Mouse (Mus musculus) liver, adult (tissue): ENCODE measurements around the gene Abo.

ENCODE experiments used
- GATA4 ChIP-seq: IDR thresholded peaks from 2 replicates; pipeline ENCODE4 v1.6.1; 2014; ENCODE audit warnings: mild to moderate bottlenecking, low read length; ENCODE audit not compliant: insufficient replicate concordance

Gene Abo

GRCm38 (mm10) chr2:26864879-26865278 is at the start of gene Abo:
Gene Abo, minus strand, starts transcription at chr2:26864979.
- no peak for TF ChIP-seq GATA4

GRCm38 (mm10) chr2:26914148-26914941 is 49.6 kb upstream of the Abo start:
- no peak for TF ChIP-seq GATA4

DNA sequence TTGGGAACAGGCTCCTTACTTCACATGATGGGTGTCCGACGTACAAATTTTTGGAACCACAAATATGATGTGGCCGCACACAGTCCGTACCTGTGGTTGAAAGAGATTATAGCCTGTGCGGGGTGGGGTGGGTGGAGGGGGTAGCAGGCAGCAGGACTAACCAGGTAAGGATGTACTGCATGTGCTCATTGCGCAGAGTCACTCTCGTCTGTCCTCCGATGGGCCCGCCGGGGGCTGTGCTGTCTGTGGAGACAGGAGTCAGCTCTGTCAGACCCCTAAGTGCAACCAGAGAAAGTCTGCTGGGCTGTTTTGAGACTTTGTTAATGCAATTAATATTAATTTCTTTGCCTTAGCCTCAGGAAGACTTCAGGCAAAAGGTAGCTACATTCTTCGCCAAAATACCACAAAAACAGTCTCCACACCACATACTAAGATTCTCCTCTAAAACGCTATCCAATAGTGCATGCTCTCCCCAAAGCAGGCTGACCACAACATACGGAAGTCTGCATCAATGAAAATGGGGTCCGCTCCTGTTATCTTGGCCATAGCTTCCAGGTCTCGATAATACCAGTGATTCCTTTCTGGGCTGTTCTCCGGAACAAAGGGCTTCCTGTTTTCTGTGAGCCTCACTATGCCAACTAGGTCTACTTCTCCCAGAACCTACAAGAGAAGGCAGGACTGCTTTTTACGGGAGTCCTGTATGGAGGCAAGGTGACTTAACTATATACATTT is 48.8 kb upstream of the Abo start:
- TF ChIP-seq GATA4 = no peak

DNA sequence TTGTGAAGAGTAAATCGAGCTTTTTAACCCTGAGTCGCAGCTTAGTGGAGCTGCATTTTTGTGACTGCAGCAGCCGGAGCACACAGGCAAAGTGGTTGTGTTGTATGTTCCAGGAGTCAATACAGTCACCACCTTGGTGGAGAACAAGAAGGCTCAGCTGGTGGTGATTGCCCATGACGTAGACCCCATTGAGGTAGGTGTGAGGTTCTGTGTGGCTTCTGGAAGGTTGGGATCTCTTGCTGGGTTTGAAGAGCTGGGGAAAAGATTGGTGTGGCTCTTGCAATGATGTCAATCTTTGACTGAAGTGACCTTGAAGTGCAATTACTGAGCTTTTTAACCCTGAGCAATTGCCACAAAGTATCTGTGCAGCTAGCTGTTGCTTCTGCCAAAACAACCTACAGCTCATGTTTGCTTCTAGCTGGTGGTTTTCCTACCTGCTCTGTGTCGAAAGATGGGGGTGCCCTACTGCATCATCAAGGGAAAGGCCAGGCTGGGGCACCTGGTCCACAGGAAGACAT is 47.5 kb upstream of the Abo start:
- no peak for TF ChIP-seq GATA4

- TF ChIP-seq GATA4 = no peak
Measured at GRCm38 (mm10) chr2:26910994-26911765, 46.4 kb upstream of the Abo start.

GRCm38 (mm10) chr2:26910124-26910993 is 45.6 kb upstream of the Abo start, which contains the start of the genes Med22 and Rpl7a:
Gene Med22, minus strand, starts transcription at chr2:26910677.
Gene Rpl7a, plus strand, starts transcription at chr2:26910764.
- TF ChIP-seq GATA4 = no peak

DNA sequence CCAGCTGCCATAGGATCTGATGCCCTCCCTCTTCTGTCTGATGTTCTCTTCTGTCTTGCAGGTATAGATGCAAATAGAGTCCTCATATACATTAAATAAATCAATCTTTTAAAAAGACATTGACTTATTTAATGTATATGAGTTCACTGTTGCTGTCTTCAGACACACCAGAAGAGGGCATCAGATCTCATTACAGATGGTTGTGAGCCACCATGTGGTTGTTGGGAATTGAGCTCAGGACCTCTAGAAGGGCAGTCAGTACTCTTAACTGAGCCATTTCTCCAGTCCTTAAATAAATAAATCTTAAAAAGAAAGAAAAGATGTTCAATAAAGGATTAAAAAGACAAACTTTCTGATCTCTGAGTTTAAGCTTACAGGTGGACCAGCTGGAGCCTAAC is 44.6 kb upstream of the Abo start:
- no peak for TF ChIP-seq GATA4

- no peak for TF ChIP-seq GATA4
Measured at GRCm38 (mm10) chr2:26908710-26909386, 44.1 kb upstream of the Abo start.

DNA sequence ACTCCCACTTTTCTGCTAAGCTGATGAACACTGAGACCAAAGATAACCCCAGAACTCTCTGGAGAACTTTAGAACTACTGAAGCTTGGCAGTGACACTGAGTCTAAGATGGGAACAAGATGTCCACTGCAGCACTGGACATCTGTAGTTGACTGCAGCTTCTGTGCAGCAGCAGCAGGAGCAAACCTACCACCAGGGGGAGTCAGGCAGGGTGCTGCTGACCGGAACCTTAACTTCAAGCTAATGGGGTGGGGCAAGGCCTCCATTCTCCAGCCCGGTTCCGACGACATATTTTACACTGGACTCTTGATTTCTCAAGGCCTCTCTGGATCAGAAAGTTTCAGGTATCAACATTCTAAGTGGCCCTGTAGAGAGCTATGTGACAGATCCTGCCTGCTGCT is 42.3 kb upstream of the Abo start:
- TF ChIP-seq GATA4 = no peak

DNA sequence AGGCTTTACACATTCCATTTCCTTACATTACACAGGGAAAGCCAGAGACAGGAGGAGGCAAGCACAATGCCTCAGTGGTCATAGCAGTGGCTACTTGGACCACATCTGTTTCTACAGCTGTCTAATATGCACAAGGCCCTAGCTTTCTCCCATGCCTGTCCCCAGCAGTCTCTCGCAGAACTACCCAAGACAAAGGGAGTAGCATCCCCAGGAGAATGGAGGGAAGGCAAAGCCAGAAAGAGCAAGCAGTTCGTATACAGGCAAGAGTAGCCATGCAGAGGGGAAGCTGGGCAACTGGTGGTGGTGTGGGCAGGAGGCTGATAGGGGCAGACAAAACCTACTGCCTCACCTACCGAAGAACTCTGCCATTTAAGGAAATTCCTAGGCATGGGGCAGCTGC is 41.7 kb upstream of the Abo start:
- TF ChIP-seq GATA4 = no peak

- no peak for TF ChIP-seq GATA4
Measured at GRCm38 (mm10) chr2:26905936-26906335, 41.2 kb upstream of the Abo start.

DNA sequence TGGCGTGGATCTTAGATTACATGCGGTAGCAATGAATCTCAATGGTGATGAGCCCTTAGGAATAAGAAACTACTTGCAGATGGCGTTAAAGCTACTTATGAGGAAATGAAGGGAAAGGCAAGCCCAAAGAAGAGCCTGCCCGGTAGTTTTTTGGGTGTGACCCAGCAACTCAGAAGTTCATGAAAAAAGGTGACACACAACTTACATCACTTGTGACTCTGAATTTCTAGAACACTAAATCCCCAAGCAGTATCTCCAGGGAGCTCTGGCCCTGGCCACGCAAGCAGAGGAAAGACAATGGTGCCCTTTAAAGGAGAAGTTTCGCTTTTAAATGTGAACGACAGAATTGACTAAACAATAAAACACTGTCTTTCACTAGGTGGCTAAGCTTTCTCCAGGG is 38.5 kb upstream of the Abo start:
- no peak for TF ChIP-seq GATA4

DNA sequence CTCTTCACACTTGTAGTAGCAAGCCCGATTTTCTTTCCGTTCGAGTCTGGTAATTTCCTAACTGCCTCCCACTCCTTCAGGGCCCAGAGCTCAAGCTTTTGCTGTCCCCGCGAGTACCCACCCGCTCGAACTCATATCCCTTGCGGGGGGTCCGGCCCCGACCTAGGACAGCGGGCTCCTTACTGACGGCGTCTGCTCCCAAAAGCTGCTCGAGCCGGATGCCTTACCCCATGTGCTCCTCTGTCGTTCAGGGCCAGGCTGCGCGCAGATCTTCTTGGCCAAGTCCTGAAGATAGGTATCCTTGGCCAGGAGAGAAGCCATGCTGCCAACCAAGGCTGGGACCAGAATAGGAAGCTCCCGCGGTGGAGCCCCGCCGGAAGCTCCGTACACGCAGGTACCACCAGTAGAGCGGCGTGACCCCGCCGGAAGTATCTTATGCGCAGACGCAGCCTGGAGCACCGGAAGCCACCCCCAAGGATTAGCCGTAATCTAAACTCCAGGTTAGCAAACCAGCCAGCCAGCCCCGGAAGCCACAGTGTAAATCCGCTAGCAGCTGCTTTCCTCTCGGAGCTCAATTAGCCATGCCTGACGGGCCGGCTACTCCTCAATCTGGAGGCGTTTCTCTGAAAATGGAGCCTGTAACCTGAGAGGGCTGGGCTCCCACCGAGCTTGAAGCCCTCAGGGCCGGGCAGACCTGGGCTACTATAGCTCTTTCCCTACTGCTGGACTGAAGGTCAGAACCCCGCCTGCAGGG is 37.9 kb upstream of the Abo start, which contains the start of gene Surf6:
Surf6 (minus strand) TSS at position 413 of the 754 bp plus-strand sequence.
- peak; percentile 70; the same call in 1 of the 2 replicates for TF ChIP-seq GATA4
